27 mouse cellular contexts compared by ENCODE assay signal in the genomic region with DNA sequence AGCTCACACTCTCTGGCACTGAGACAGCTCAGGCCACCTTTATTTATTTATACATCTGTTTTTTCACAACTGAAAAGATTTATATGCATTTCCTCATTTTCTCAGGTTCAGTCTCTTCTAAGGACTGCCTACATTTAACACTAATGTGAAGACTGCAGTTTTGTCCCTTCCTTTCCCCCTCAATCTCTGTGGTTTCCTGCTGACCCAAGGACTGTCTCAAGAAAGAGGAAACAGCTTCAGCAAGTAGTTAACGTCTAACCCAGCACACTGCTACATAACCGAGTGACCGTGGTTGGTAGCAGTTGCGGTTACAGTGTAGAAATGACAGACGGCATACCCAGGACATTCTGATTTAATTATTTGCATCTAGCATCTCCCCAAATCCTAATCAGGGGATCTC. TPM values are rescaled to one million over a fixed set of nuclear protein-coding genes. Genes with fewer than 3 reads are reported as not detected.
DNase-seq lines count a peak whose midpoint lies in the region; ATAC-seq and TF ChIP-seq lines count a peak whose summit lies in the region.
"Had no signal": no experiment of that assay in that cellular context is flagged by ENCODE, and none has a peak within 500 bp of the region (broad histone marks: within the 10 kb centered on the region; RNA-seq: fewer than 3 reads in every experiment).

No protein-coding gene starts in this region.

- no peak overlapping the region for H3K9ac ChIP-seq in kidney, embryonic 15.5 days
- H3K9ac ChIP-seq: embryonic facial prominence, embryonic 15.5 days; lung, embryonic 15.5 days; neural tube, embryonic 12.5 days; stomach, embryonic 15.5 days had no signal

- no peaks in the 10 kb centered on the region; the same call in 1 of the 2 replicates for H3K27me3 ChIP-seq in kidney, adult 2 months (replicated peaks; ENCODE audit: control insufficient read depth, insufficient read depth, low read length)
- H3K27me3 ChIP-seq in kidney, embryonic 15.5 days, result no peaks in the 10 kb centered on the region
- H3K27me3 ChIP-seq: embryonic facial prominence, embryonic 15.5 days; lung, embryonic 15.5 days; neural tube, embryonic 12.5 days; stomach, embryonic 15.5 days had no signal

- no peaks in the 10 kb centered on the region for H3K36me3 ChIP-seq in kidney, adult 2 months (ENCODE audit: control insufficient read depth, insufficient read depth, low read length)
- no peaks in the 10 kb centered on the region for H3K36me3 ChIP-seq in kidney, embryonic 15.5 days
- H3K36me3 ChIP-seq: embryonic facial prominence, embryonic 15.5 days; lung, embryonic 15.5 days; neural tube, embryonic 12.5 days; stomach, embryonic 15.5 days had no signal

- no peak overlapping the region for H3K4me2 ChIP-seq in kidney, embryonic 15.5 days
- H3K4me2 ChIP-seq: embryonic facial prominence, embryonic 15.5 days; lung, embryonic 15.5 days; neural tube, embryonic 12.5 days; stomach, embryonic 15.5 days had no signal

- TF ChIP-seq CTCF in kidney, adult 2 months (conservative IDR thresholded peaks at IDR 0.05; ENCODE audit: insufficient read depth, insufficient read length, low read depth, low read length), result no peak

- DNase-seq in kidney, adult 2 months, result peak; percentile 3
- peak; percentile 97 for DNase-seq in 416B (ENCODE audit: low read depth)
- peak; percentile 40 for DNase-seq in c-Kit-positive CD71-negative TER-119-negative erythroid progenitor cells, embryonic 14.5 days (ENCODE audit: low read depth)
- peak; percentile 10 to 36 for DNase-seq in monocyte, adult 2 months (ENCODE audit: low read depth in 1 of 2, low spot score in 2 of 2)
- no peak for DNase-seq in frontal cortex, postnatal 14 days (ENCODE audit: low spot score in 2 of 2)
- DNase-seq in adipocyte (ENCODE audit: low spot score), result no peak
- DNase-seq in ovary, postnatal 14 days (ENCODE audit: low spot score), result no peak
- DNase-seq: adrenal gland, adult 8-10 months; cerebellum, adult 11 months; cerebellum, postnatal 14 days; heart, postnatal 36 days; kidney, postnatal 10 days; left cerebral cortex, postnatal 4 days; thymus, adult 18-20 months had no signal

- TF ChIP-seq POLR2A in kidney, adult 2 months (IDR thresholded peaks at IDR 0.05; ENCODE audit: low read depth, low read length), result no peak

- no peaks in the 10 kb centered on the region for H3K9me3 ChIP-seq in kidney, embryonic 15.5 days (replicated peaks)
- H3K9me3 ChIP-seq: embryonic facial prominence, embryonic 15.5 days; lung, embryonic 15.5 days; neural tube, embryonic 12.5 days; stomach, embryonic 15.5 days had no signal

- no peak overlapping the region for H3K4me3 ChIP-seq in kidney, adult 2 months (ENCODE audit: insufficient read depth, low read depth, low read length)
- H3K4me3 ChIP-seq in kidney, embryonic 15.5 days (replicated peaks), result no peak overlapping the region
- H3K4me3 ChIP-seq: embryonic facial prominence, embryonic 15.5 days; lung, embryonic 15.5 days; neural tube, embryonic 12.5 days; stomach, embryonic 15.5 days had no signal

- WGBS in kidney, adult 2 months, result 41% methylated on average over 5 of the region's 5 CpGs
- WGBS in kidney, embryonic 15.5 days, result 58% methylated on average over 5 of the region's 5 CpGs

- H3K27ac ChIP-seq in kidney, adult 2 months (ENCODE audit: insufficient read depth, low read depth, low read length), result no peak overlapping the region
- no peak overlapping the region for H3K27ac ChIP-seq in kidney, embryonic 15.5 days
- H3K27ac ChIP-seq: embryonic facial prominence, embryonic 15.5 days; lung, embryonic 15.5 days; neural tube, embryonic 12.5 days; stomach, embryonic 15.5 days had no signal

- no peak for ATAC-seq in kidney, embryonic 15.5 days (replicated peaks; ENCODE audit: low FRiP score)
- ATAC-seq: forebrain, embryonic 16.5 days; hindbrain, embryonic 16.5 days; intestine, embryonic 16.5 days had no signal

- no peaks in the 10 kb centered on the region for H3K4me1 ChIP-seq in kidney, adult 2 months (ENCODE audit: control insufficient read depth, insufficient read depth, low read length)
- 0 out of 2 replicates have a peak, but pooled peaks cover 5% of the 10 kb centered on the region for H3K4me1 ChIP-seq in kidney, embryonic 15.5 days
- H3K4me1 ChIP-seq: embryonic facial prominence, embryonic 15.5 days; lung, embryonic 15.5 days; neural tube, embryonic 12.5 days; stomach, embryonic 15.5 days had no signal

RNA-seq across cellular contexts. Expression of gene Slc17a2, which starts 7.4 kb away (rescaled TPM):
- 6.9 and 13.7 TPM in 2 replicates for polyA plus RNA-seq in kidney, adult 2 months (2012; rRNA removed)
- polyA plus RNA-seq in kidney, embryonic 15.5 days (2015; fragmentation: Nextera tagmentation; extraction: Ambion mirVana), result 0.10 and 0.12 TPM in 2 replicates
- polyA plus RNA-seq: brain, embryonic 14.5 days; C2C12; embryonic facial prominence, embryonic 15.5 days; forebrain, embryonic 16.5 days; heart, embryonic 14.5 days; hindbrain, embryonic 16.5 days; lung, embryonic 15.5 days; midbrain, postnatal 0 days; neural tube, embryonic 12.5 days had no signal

RNA-seq across cellular contexts. Expression of gene Trim38, which starts 29.7 kb away (rescaled TPM):
- polyA plus RNA-seq in kidney, adult 2 months (2012; rRNA removed), result 0.05 TPM in 1 of 2 replicates, not detected in the other
- not detected in 2 replicates for polyA plus RNA-seq in kidney, embryonic 15.5 days (2015; fragmentation: Nextera tagmentation; extraction: Ambion mirVana)
- polyA plus RNA-seq: brain, embryonic 14.5 days; embryonic facial prominence, embryonic 15.5 days; forebrain, embryonic 16.5 days; heart, embryonic 14.5 days; hindbrain, embryonic 16.5 days; liver, adult 2 months; lung, embryonic 15.5 days; neural tube, embryonic 12.5 days had no signal

RNA-seq across cellular contexts. Expression of gene Hist1h1a, which starts 35.9 kb away (rescaled TPM):
- polyA plus RNA-seq in kidney, adult 2 months (2012; rRNA removed), result 0.22 TPM in 1 of 2 replicates, not detected in the other
- polyA plus RNA-seq in kidney, embryonic 15.5 days (2015; fragmentation: Nextera tagmentation; extraction: Ambion mirVana), result 2.3 and 3.1 TPM in 2 replicates
- polyA plus RNA-seq: midbrain, postnatal 0 days had no signal

RNA-seq across cellular contexts. Expression of gene Hist1h3a, which starts 37.2 kb away (rescaled TPM):
- 0.74 and 1.5 TPM in 2 replicates for polyA plus RNA-seq in kidney, adult 2 months (2012; rRNA removed)
- 8.0 and 9.4 TPM in 2 replicates for polyA plus RNA-seq in kidney, embryonic 15.5 days (2015; fragmentation: Nextera tagmentation; extraction: Ambion mirVana)

RNA-seq across cellular contexts. Expression of gene Hist1h4a, which starts 38.4 kb away (rescaled TPM):
- polyA plus RNA-seq in kidney, adult 2 months (2012; rRNA removed), result 0.91 and 2.3 TPM in 2 replicates
- 0.35 TPM in 1 of 2 replicates, not detected in the other for polyA plus RNA-seq in kidney, embryonic 15.5 days (2015; fragmentation: Nextera tagmentation; extraction: Ambion mirVana)
- polyA plus RNA-seq: forebrain, embryonic 16.5 days; heart, embryonic 14.5 days; hindbrain, embryonic 16.5 days; liver, adult 2 months; lung, embryonic 15.5 days; midbrain, postnatal 0 days had no signal

Comparison
In these comparisons a context has a peak if more than half of its experiments do, and no peak if none do; other contexts are left out.
1. DNase-seq: peak in kidney, adult 2 months (single experiment), 416B (single experiment), c-Kit-positive CD71-negative TER-119-negative erythroid progenitor cells, embryonic 14.5 days (single experiment) and monocyte, adult 2 months (2 of 2); none in frontal cortex, postnatal 14 days (0 of 2), adipocyte (single experiment) and ovary, postnatal 14 days (single experiment).